Mouse (Mus musculus): ENCODE results near the gene D630045J12Rik. TPM values are rescaled to one million over a fixed set of nuclear protein-coding genes. Genes with fewer than 3 reads are reported as not detected.

The D630045J12Rik gene
- polyA plus RNA-seq, 1 experiment from 2014 or later, result 3.0 TPM

Other genes with a start within 250 kb of the D630045J12Rik start
- 0.08 and 0.25 TPM in 2 replicates for gene Svopl, start 207.0 kb downstream of the D630045J12Rik start, polyA plus RNA-seq (2014; fragmentation: Nextera tagmentation; extraction: Ambion mirVana)
- not detected in 2 replicates for gene Tmem213, start 144.8 kb downstream of the D630045J12Rik start, polyA plus RNA-seq (2014; fragmentation: Nextera tagmentation; extraction: Ambion mirVana)
- gene Atp6v0a4, start 129.4 kb downstream of the D630045J12Rik start, polyA plus RNA-seq (2014; fragmentation: Nextera tagmentation; extraction: Ambion mirVana), result 0.27 and 0.29 TPM in 2 replicates
- gene Zc3hav1l, start 45.2 kb upstream of the D630045J12Rik start, polyA plus RNA-seq (2014; fragmentation: Nextera tagmentation; extraction: Ambion mirVana), result 8.3 and 8.9 TPM in 2 replicates
- 28.4 and 31.3 TPM in 2 replicates for gene Zc3hav1, start 100.6 kb upstream of the D630045J12Rik start, polyA plus RNA-seq (2014; fragmentation: Nextera tagmentation; extraction: Ambion mirVana)
- 3.3 and 3.8 TPM in 2 replicates for gene Ttc26, start 127.5 kb upstream of the D630045J12Rik start, polyA plus RNA-seq (2014; fragmentation: Nextera tagmentation; extraction: Ambion mirVana)
- 12.3 and 14.5 TPM in 2 replicates for gene Ubn2, start 179.9 kb upstream of the D630045J12Rik start, polyA plus RNA-seq (2014; fragmentation: Nextera tagmentation; extraction: Ambion mirVana)

Measured in liver, embryonic 11.5 days (tissue).